Mouse (Mus musculus) gastrocnemius, adult 18-20 months (tissue): ENCODE results near the gene Arhgap27. TPM values are rescaled to one million over a fixed set of nuclear protein-coding genes. Genes with fewer than 3 reads are reported as not detected.
"Not testable (repeated sequence)": the region's sequence is repeated elsewhere in the genome, so short reads cannot be mapped to it uniquely, and the experiment has no call there.

Source experiments
- DNase-seq: peaks from one replicate; pipeline ENCODE4 v3.0.0; 2021; ENCODE audit warnings: low spot score
- long read RNA-seq, 2 experiments: library from polyadenylated mRNA; stranded (forward); transcript quantifications; one replicate each; pipeline ENCODE4 v2.0.0; 2021
- total RNA-seq, 2 experiments: library from RNA; stranded (reverse); gene quantifications; 2 replicates each; pipeline ENCODE4 v1.2.3; 2021

The Arhgap27 gene
- 1 to 10 TPM; 6.1 to 6.8 TPM for total RNA-seq
- long read RNA-seq, experiment 1, partial matches to known transcripts: 1 of 5 reads
- long read RNA-seq, experiment 1, other reads (novel, unspliced or antisense): 4 of 5 reads
- long read RNA-seq, experiment 2, partial matches to known transcripts: 0 of 4 reads
- long read RNA-seq, experiment 2, other reads (novel, unspliced or antisense): 3 of 4 reads

GRCm38 (mm10) chr11:103363214-103364148 is at the start of gene Arhgap27:
Arhgap27 (minus strand) TSS chr11:103363692.
- peak; percentile 63 for DNase-seq

GRCm38 (mm10) chr11:103412950-103413423 is 49.5 kb upstream of the Arhgap27 start:
- DNase-seq: no peak

GRCm38 (mm10) chr11:103411981-103412949 is 48.8 kb upstream of the Arhgap27 start, which contains the start of gene Plekhm1:
Plekhm1 (minus strand) TSS chr11:103412687.
- DNase-seq: peak; percentile 94

DNA sequence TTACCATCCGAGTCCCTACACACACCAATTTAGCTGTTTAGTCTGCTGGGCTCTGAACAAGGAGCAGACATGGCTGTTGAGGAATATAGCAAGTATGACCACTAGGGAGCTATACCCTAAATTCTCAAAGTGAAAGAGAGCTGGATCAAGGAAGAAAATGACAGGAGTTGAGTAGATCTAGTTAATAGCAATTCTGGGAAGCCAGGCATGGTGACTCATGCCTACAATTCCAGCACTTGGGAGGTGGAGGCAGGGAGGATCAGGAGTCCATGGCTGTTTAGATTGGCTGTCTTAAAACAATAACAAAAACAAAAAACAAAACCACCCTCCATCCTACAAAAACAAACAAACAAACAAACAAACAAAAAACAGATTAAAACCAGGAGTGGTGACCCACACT is 47.8 kb upstream of the Arhgap27 start:
- no peak for DNase-seq

DNA sequence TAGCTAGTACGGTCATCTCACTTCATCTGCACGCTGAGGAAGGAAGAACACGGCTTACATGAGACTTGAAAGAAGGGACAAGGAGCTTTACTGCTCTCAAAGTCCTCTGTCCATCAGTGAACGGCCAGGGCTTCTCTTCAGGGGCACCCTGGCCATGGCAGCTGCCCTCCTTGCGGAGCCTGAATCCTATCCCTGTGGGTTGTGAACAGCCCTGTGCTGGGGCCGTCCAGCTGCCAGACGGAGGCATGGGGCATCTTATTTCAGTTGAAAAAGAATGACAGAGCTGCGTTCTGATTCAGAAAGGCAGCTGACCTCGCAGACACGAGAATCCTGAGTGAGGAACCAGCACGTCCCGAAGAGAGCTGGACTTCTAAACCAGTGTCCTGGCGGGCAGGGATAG is 45.4 kb upstream of the Arhgap27 start:
- no peak for DNase-seq

DNA sequence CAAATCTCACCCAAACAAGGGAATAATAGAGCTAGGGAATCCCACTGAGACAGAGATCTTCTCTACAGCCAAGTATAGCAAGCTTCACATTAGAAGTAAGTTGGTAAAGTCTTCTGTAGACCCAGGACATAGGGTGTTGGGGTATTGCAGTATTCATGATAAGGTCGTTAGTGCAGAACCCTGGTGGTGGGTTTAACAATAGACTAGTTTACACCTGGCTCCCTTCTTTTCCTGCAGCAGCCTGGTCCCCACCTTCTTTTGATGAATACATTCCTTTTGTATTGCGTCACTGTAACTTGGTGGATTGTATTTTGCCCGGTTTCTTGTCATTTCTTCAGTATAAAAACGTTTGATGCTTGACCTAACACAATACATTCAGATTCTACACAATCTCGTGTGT is 43.6 kb upstream of the Arhgap27 start:
- DNase-seq: not testable (repeated sequence)

DNA sequence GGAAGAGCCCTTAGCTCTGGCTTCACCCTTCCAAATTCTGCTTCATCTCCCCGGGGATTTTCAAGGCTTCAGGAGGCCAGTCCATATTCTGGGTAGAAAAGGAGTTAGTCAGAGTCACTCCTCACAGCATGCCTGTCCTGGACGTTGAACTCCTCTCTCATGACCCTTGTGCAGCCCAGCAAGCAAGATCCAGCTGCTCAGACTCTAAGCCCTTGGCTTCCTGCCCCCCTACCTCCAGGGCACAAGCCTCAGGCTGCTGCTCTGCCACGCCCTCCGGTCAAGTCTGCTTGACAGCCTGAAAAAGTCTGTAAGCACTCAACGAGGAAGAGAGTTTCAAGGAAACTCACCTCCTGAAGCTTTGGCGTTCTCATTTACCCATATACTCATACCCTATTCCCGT is 43.1 kb upstream of the Arhgap27 start:
- peak; percentile 21 for DNase-seq

DNA sequence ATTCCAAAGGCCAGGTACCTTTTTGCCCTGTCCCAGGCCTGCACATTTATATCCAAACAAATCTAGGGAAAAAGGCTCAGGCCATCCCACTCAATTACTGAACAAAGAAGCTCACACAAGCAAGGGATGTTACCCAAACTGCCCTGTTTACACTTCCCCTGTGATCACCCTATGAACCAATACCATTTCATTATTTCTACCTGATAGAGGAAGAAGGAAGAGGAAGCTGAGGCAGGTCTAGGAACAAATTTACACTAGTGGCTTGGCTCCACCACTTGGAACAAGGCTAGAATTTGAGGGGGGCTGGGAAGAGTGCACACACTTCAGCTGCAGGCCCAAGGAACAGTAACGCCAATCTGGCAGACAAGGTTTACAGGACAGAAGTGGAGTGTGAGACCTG is 42.3 kb upstream of the Arhgap27 start:
- no peak for DNase-seq

GRCm38 (mm10) chr11:103404618-103405017 is 41.1 kb upstream of the Arhgap27 start:
- no peak for DNase-seq

DNA sequence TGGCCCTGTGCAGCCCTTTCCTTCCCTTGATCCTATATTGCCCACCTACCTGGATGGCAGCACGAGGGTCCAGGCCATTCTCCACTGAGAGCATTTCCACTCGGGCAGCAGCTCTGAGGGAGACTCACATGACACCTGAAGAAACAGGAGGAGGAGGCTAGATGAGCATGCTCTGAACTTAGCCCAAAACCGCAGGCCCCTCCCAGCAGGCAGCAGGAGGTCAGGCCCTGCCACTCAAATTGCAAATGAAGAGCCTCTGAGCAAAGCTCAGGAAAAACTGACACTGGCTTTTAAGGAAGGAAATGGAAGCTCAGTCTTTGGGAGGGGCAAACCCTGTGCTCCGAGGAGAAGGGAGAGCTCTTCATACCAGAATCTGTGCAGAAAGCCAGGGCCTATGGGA is 40.3 kb upstream of the Arhgap27 start:
- DNase-seq: no peak

DNA sequence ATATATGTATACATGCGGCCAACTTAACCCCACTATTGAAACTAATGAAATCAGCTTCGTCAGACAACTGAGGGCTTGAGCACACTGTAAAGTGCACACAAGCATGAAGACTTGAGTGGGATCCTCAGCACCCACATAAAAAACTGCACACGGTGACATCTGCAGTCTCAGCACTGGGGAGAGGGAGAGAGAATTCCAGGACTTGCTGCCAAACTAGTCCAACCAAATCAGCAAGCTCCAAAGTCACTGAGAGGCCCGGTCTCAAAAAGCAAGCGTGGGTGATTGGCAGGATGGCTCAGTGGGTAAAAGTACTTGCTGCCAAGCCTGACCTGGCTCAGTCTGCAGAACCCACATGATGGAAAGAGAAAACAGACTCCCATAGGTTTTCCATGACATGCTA is 39.2 kb upstream of the Arhgap27 start:
- DNase-seq: no peak

- DNase-seq: peak; percentile 29
Observed at GRCm38 (mm10) chr11:103402198-103402597, 38.7 kb upstream of the Arhgap27 start.

- no peak for DNase-seq
Observed at GRCm38 (mm10) chr11:103399986-103400385, 36.5 kb upstream of the Arhgap27 start.

- no peak for DNase-seq
Observed at GRCm38 (mm10) chr11:103399050-103399449, 35.6 kb upstream of the Arhgap27 start.

GRCm38 (mm10) chr11:103396682-103397081 is 33.2 kb upstream of the Arhgap27 start:
- no peak for DNase-seq

DNA sequence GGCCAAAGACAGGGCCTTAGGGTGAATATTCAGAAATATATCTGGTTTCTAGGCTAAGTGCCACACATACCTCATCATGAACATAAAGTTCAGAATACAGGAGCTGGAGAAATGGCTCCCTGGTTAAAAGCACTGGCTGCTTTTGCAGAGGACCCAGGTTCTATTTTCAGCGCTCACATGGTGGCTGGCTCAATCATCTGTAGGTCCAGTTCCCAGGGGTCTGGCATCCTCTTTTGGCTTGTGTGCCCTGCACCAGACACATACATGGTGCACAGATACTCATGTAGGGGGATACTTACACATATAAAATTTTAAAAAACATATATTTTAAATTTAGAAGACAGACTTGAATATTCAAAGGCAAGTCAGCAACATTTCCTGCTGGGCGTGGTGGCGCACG is 32.7 kb upstream of the Arhgap27 start:
- DNase-seq: peak; percentile 46

DNA sequence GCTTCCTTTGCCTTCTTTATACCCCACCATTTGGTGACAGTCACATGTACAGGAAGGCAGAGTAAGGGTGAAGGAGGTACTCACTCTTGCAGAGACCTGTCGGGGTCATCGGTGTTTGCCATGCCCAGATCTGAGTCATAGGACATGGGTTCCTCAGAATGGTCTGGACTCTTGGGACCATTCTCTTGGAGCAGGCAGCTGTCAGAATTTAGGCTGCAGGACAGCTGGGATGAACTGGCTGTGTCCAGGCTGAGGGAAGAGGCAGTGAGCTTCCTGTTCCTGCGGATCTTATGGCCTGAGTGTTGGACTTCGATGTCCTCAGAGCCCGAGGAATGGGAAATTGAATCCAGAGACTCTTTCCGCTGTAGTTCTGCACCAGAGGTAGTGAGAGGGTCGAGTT is 31.1 kb upstream of the Arhgap27 start:
- DNase-seq: no peak

GRCm38 (mm10) chr11:103394025-103394424 is 30.5 kb upstream of the Arhgap27 start:
- DNase-seq: no peak

GRCm38 (mm10) chr11:103387870-103388526 is 24.5 kb upstream of the Arhgap27 start:
- DNase-seq: no peak

DNA sequence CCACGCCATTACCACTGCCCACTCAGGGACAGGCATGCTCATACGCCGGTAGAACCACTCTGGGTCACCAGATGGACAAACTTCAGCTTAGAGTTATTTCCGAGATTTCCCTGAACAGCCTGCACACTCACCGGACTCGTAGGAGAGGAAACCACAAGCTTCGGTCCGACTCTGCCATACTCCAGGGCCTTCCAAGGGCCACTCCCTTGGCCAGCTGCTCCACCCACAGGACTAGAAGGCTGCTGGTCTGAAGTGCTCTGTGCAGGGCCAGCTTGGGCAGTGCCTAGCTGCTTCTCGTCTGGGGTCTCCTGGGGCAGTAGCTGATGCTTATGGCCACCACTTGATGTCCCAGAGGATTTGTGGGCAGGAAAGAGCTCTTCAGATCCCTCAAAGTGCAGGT is 23.3 kb upstream of the Arhgap27 start:
- no peak for DNase-seq
